Mouse (Mus musculus): ENCODE measurements around the gene Dgkh. TPM values are rescaled to one million over a fixed set of nuclear protein-coding genes. Genes with fewer than 3 reads are reported as not detected.

Dgkh gene
- polyA plus RNA-seq, 1 experiment from 2014 or later: 1.7 TPM

- Histone ChIP-seq H3K9me3 (no peaks in the 10 kb centered on the region), H3K36me3 (peaks cover 3% of the 10 kb centered on the region; the same call in 1 of the 2 replicates), H3K4me3 (no peak overlapping the region), H3K4me1 (peaks cover 10% of the 10 kb centered on the region), H3K27ac (no peak overlapping the region), H3K27me3 (ENCODE audit: insufficient read depth, poor library complexity, severe bottlenecking) (no peaks in the 10 kb centered on the region)
- DNase-seq (ENCODE audit: low spot score): no peak
- WGBS: 81% methylated on average over 4 of the region's 4 CpGs
These were observed 101.4 kb downstream of the Dgkh start for GRCm38 (mm10) chr14:78630923-78631875.

GRCm38 (mm10) chr14:78627516-78628275 is 104.9 kb downstream of the Dgkh start:
- Histone ChIP-seq H3K27ac (no peak overlapping the region), H3K36me3 (peaks cover 3% of the 10 kb centered on the region; the same call in 1 of the 2 replicates), H3K9me3 (no peaks in the 10 kb centered on the region), H3K27me3 (ENCODE audit: insufficient read depth, poor library complexity, severe bottlenecking) (no peaks in the 10 kb centered on the region), H3K4me1 (0 out of 2 replicates have a peak, but pooled peaks cover 5% of the 10 kb centered on the region), H3K4me3 (no peak overlapping the region)
- DNase-seq (ENCODE audit: low spot score): no peak
- WGBS: 77% methylated on average over 21 of the region's 21 CpGs

- Histone ChIP-seq H3K36me3 (peaks cover 8% of the 10 kb centered on the region; the same call in 1 of the 2 replicates), H3K4me1 (no peaks in the 10 kb centered on the region), H3K9me3 (no peaks in the 10 kb centered on the region), H3K4me3 (no peak overlapping the region), H3K27ac (no peak overlapping the region), H3K27me3 (ENCODE audit: insufficient read depth, poor library complexity, severe bottlenecking) (no peaks in the 10 kb centered on the region)
- 83% methylated on average over 9 of the region's 9 CpGs for WGBS
- DNase-seq (ENCODE audit: low spot score): no peak
These were observed 113.7 kb downstream of the Dgkh start for GRCm38 (mm10) chr14:78618883-78619295.

- no peak overlapping the region for H3K27ac ChIP-seq
- no peak overlapping the region for H3K4me3 ChIP-seq
- DNase-seq (ENCODE audit: low spot score): no peak
- H3K4me1 ChIP-seq: 0 out of 2 replicates have a peak, but pooled peaks cover 3% of the 10 kb centered on the region
- WGBS: 80% methylated on average over 5 of the region's 5 CpGs
- H3K9me3 ChIP-seq: no peaks in the 10 kb centered on the region
- peaks cover 4% of the 10 kb centered on the region; the same call in 1 of the 2 replicates for H3K36me3 ChIP-seq
- H3K27me3 ChIP-seq (ENCODE audit: insufficient read depth, poor library complexity, severe bottlenecking): no peaks in the 10 kb centered on the region
These were observed 119.0 kb downstream of the Dgkh start for GRCm38 (mm10) chr14:78613569-78613968.

GRCm38 (mm10) chr14:78612111-78612788 is 120.3 kb downstream of the Dgkh start:
- no peak for DNase-seq (ENCODE audit: low spot score)
- Histone ChIP-seq H3K4me3 (no peak overlapping the region), H3K27ac (no peak overlapping the region), H3K9me3 (no peaks in the 10 kb centered on the region), H3K4me1 (0 out of 2 replicates have a peak, but pooled peaks cover 3% of the 10 kb centered on the region), H3K36me3 (no peaks in the 10 kb centered on the region; the same call in 1 of the 2 replicates), H3K27me3 (ENCODE audit: insufficient read depth, poor library complexity, severe bottlenecking) (no peaks in the 10 kb centered on the region)
- 57% methylated on average over 9 of the region's 9 CpGs for WGBS

GRCm38 (mm10) chr14:78594916-78595315 is 137.7 kb downstream of the Dgkh start:
- DNase-seq (ENCODE audit: low spot score): no peak
- no peaks in the 10 kb centered on the region for H3K27me3 ChIP-seq (ENCODE audit: insufficient read depth, poor library complexity, severe bottlenecking)
- 79% methylated on average over 6 of the region's 6 CpGs for WGBS
- no peaks in the 10 kb centered on the region for H3K4me1 ChIP-seq
- H3K36me3 ChIP-seq: peaks cover 14% of the 10 kb centered on the region; the same call in 1 of the 2 replicates
- H3K27ac ChIP-seq: no peak overlapping the region
- no peak overlapping the region for H3K4me3 ChIP-seq
- no peaks in the 10 kb centered on the region for H3K9me3 ChIP-seq

- 87% methylated on average over 3 of the region's 3 CpGs for WGBS
- Histone ChIP-seq H3K4me1 (no peaks in the 10 kb centered on the region), H3K27me3 (ENCODE audit: insufficient read depth, poor library complexity, severe bottlenecking) (no peaks in the 10 kb centered on the region), H3K27ac (no peak overlapping the region), H3K9me3 (no peaks in the 10 kb centered on the region), H3K4me3 (no peak overlapping the region), H3K36me3 (peaks cover 16% of the 10 kb centered on the region; the same call in 1 of the 2 replicates)
- DNase-seq (ENCODE audit: low spot score): no peak
These were observed 139.6 kb downstream of the Dgkh start for GRCm38 (mm10) chr14:78592965-78593364.

- 10% methylated on average over 2 of the region's 2 CpGs for WGBS
- no peak overlapping the region for H3K4me3 ChIP-seq
- H3K36me3 ChIP-seq: peaks cover 19% of the 10 kb centered on the region; the same call in 1 of the 2 replicates
- no peaks in the 10 kb centered on the region for H3K9me3 ChIP-seq
- DNase-seq (ENCODE audit: low spot score): no peak
- no peaks in the 10 kb centered on the region for H3K4me1 ChIP-seq
- H3K27me3 ChIP-seq (ENCODE audit: insufficient read depth, poor library complexity, severe bottlenecking): no peaks in the 10 kb centered on the region
- no peak overlapping the region for H3K27ac ChIP-seq
These were observed 142.2 kb downstream of the Dgkh start for GRCm38 (mm10) chr14:78590335-78590734.

- no peaks in the 10 kb centered on the region for H3K27me3 ChIP-seq (ENCODE audit: insufficient read depth, poor library complexity, severe bottlenecking)
- no peak for DNase-seq (ENCODE audit: low spot score)
- H3K9me3 ChIP-seq: no peaks in the 10 kb centered on the region
- H3K36me3 ChIP-seq: peaks cover 39% of the 10 kb centered on the region; the same call in 1 of the 2 replicates
- H3K27ac ChIP-seq: no peak overlapping the region
- WGBS: 92% methylated on average over 13 of the region's 13 CpGs
- H3K4me3 ChIP-seq: no peak overlapping the region
- H3K4me1 ChIP-seq: no peaks in the 10 kb centered on the region
These were observed 148.4 kb downstream of the Dgkh start for GRCm38 (mm10) chr14:78584222-78584621.

- DNase-seq (ENCODE audit: low spot score): no peak
These were observed 149.4 kb downstream of the Dgkh start for GRCm38 (mm10) chr14:78583168-78583567.

GRCm38 (mm10) chr14:78575899-78576298 is 156.7 kb downstream of the Dgkh start:
- WGBS: 72% methylated on average over 13 of the region's 13 CpGs

More at GRCm38 (mm10) chr14:78583168-78583567, 149.4 kb downstream of the Dgkh start:
- no peak overlapping the region for H3K4me3 ChIP-seq
- H3K4me1 ChIP-seq: no peaks in the 10 kb centered on the region
- no peaks in the 10 kb centered on the region for H3K9me3 ChIP-seq
- H3K27me3 ChIP-seq (ENCODE audit: insufficient read depth, poor library complexity, severe bottlenecking): no peaks in the 10 kb centered on the region
- peaks cover 38% of the 10 kb centered on the region; the same call in 1 of the 2 replicates for H3K36me3 ChIP-seq
- no peak overlapping the region for H3K27ac ChIP-seq

GRCm38 (mm10) chr14:78568410-78568809 is 164.2 kb downstream of the Dgkh start:
- no peaks in the 10 kb centered on the region for H3K9me3 ChIP-seq
- no peaks in the 10 kb centered on the region; the same call in 1 of the 2 replicates for H3K36me3 ChIP-seq
- H3K4me3 ChIP-seq: no peak overlapping the region
- no peak overlapping the region for H3K27ac ChIP-seq
- 85% methylated on average over 5 of the region's 5 CpGs for WGBS
- no peak for DNase-seq (ENCODE audit: low spot score)
- no peaks in the 10 kb centered on the region for H3K27me3 ChIP-seq (ENCODE audit: insufficient read depth, poor library complexity, severe bottlenecking)
- no peaks in the 10 kb centered on the region for H3K4me1 ChIP-seq

More at GRCm38 (mm10) chr14:78575899-78576298, 156.7 kb downstream of the Dgkh start:
- Histone ChIP-seq H3K4me3 (no peak overlapping the region), H3K4me1 (no peaks in the 10 kb centered on the region), H3K27ac (no peak overlapping the region), H3K9me3 (no peaks in the 10 kb centered on the region), H3K36me3 (peaks cover 17% of the 10 kb centered on the region), H3K27me3 (ENCODE audit: insufficient read depth, poor library complexity, severe bottlenecking) (no peaks in the 10 kb centered on the region)
- DNase-seq (ENCODE audit: low spot score): no peak
